Mouse (Mus musculus) lung, postnatal 0 days (tissue): ENCODE data around the gene Pard3b. TPM values are rescaled to one million over a fixed set of nuclear protein-coding genes. Genes with fewer than 3 reads are reported as not detected.

Experiments
- ATAC-seq: fragments of 200-750 bp; cut with Nextera tagmentation; 2 replicates; pipeline ENCODE4 v1.8.0; 2017; ENCODE audit warnings: moderate library complexity
- DNase-seq: peaks from one replicate; pipeline ENCODE4 v3.0.0-alpha.2; 2016; ENCODE audit warnings: low spot score
- H3K27ac ChIP-seq: fragments of 300-500 bp; sonication (generic); 2 replicates; pipeline ENCODE4 v1.5.1; 2014; ENCODE audit warnings: antibody characterized with exemption, mild to moderate bottlenecking, low read length, mixed read lengths
- H3K27me3 ChIP-seq: fragments of 300-500 bp; sonication (generic); replicated peaks from 2 replicates; pipeline ENCODE4 v1.6.1; 2014; ENCODE audit warnings: low read length, mixed read lengths; ENCODE audit not compliant: insufficient read depth
- H3K36me3 ChIP-seq: fragments of 300-500 bp; sonication (generic); 2 replicates; pipeline ENCODE4 v1.6.1; 2014; ENCODE audit warnings: low read length, mixed read lengths; ENCODE audit not compliant: insufficient read depth
- H3K4me1 ChIP-seq: fragments of 300-500 bp; sonication (generic); 2 replicates; pipeline ENCODE4 v1.6.1; 2014; ENCODE audit warnings: antibody characterized with exemption, low read depth, low read length, mixed read lengths; ENCODE audit not compliant: insufficient read depth
- H3K4me2 ChIP-seq: fragments of 300-500 bp; sonication (generic); replicated peaks from 2 replicates; pipeline ENCODE4 v1.6.1; 2014; ENCODE audit warnings: low read depth, mild to moderate bottlenecking, low read length, moderate library complexity, mixed read lengths
- H3K4me3 ChIP-seq: fragments of 300-500 bp; sonication (generic); 2 replicates; pipeline ENCODE4 v1.5.1; 2014; ENCODE audit warnings: low read depth, low read length
- H3K9ac ChIP-seq: fragments of 300-500 bp; sonication (generic); replicated peaks from 2 replicates; pipeline ENCODE4 v1.6.1; 2014; ENCODE audit warnings: low read depth, mild to moderate bottlenecking
- H3K9me3 ChIP-seq: fragments of 300-500 bp; sonication (generic); 2 replicates; pipeline ENCODE4 v1.6.1; 2016; ENCODE audit warnings: low read length, mixed read lengths
- CTCF ChIP-seq: IDR thresholded peaks from 2 replicates; pipeline ENCODE4 v1.5.1; 2016; ENCODE audit warnings: antibody characterized with exemption, mild to moderate bottlenecking
- EP300 ChIP-seq: IDR thresholded peaks from 2 replicates; pipeline ENCODE4 v1.6.1; 2016; ENCODE audit warnings: antibody characterized with exemption, mild to moderate bottlenecking, control low read depth
- WGBS: fragments of 180-500 bp; shearing (Covaris S2); extraction: QIAGEN DNeasy Blood & Tissue Kit; methylation state at CpG from one replicate; pipeline ENCODE4 v1.1.7; 2014; 5-methylcytosine and 5-hydroxymethylcytosine counted together
- polyA plus RNA-seq: library from polyadenylated mRNA; unstranded; fragments of >200 nt; fragmentation: Nextera tagmentation; extraction: Ambion mirVana; gene quantifications from 2 replicates; pipeline ENCODE4 v1.2.1, GENCODE M21; 2015

Pard3b gene
- polyA plus RNA-seq, 1 experiment from 2014 or later: 19.1 TPM

DNA sequence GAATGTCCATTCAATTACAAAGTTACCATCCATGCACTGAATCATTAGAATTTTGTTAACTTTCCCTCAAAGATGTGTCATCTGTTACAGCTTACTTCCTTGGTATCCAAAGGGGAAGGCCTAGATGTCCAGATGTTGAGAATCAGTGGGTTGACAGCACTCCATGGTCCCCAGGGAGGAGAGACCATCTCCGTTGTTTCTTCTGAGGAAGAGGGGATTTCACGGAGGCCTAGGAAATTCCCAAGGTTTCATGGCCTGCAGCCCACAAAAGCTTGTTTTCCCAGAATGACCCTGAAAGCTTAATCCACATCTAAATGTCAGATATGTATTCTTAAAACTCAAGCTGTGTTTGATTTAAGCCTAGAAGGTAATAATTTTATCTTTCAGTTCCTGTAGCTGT lies 884.1 kb downstream of the Pard3b start:
- no peak for TF ChIP-seq CTCF
- no peak for TF ChIP-seq EP300
- Histone ChIP-seq H3K4me3 (no peak overlapping the region), H3K4me1 (no peaks in the 10 kb centered on the region), H3K4me2 (no peak overlapping the region), H3K9me3 (no peaks in the 10 kb centered on the region), H3K27me3 (no peaks in the 10 kb centered on the region), H3K27ac (no peak overlapping the region), H3K9ac (no peak overlapping the region), H3K36me3 (no peaks in the 10 kb centered on the region)
- ATAC-seq: no peak
- 67% methylated on average over 2 of the region's 2 CpGs for WGBS
- DNase-seq: no peak

DNA sequence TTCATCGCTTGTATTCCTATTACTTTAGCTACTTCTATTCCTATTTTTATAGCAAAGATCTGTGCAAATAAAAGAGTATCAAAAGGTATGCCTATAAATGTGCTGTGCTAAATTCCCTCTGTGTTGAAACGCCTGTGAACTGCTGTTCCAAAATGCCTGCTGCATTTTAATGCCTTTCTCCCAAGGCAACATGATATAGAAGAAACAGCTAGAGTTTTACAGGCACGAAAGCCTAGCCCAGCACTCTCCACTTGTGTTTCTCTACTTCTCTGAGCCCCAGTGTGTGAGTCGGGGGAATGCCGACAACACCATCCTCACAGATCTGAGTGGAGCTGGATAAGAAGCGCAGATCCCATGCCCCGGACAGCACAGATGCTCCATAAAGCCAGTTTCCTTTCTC lies 889.2 kb downstream of the Pard3b start:
- no peak for DNase-seq
- WGBS: 77% methylated on average over 7 of the region's 7 CpGs
- no peak overlapping the region for H3K9ac ChIP-seq
- no peaks in the 10 kb centered on the region for H3K27me3 ChIP-seq
- H3K4me3 ChIP-seq: no peak overlapping the region
- no peak for ATAC-seq
- TF ChIP-seq EP300 (no peak), CTCF (no peak)
- H3K36me3 ChIP-seq: no peaks in the 10 kb centered on the region
- H3K27ac ChIP-seq: no peak overlapping the region
- H3K9me3 ChIP-seq: no peaks in the 10 kb centered on the region
- no peaks in the 10 kb centered on the region for H3K4me1 ChIP-seq
- no peak overlapping the region for H3K4me2 ChIP-seq

- no peak overlapping the region for H3K4me2 ChIP-seq
- ATAC-seq (no peak), DNase-seq (no peak)
- no peak overlapping the region for H3K4me3 ChIP-seq
- H3K9me3 ChIP-seq: no peaks in the 10 kb centered on the region
- H3K4me1 ChIP-seq: no peaks in the 10 kb centered on the region
- no peak overlapping the region for H3K27ac ChIP-seq
- no peaks in the 10 kb centered on the region for H3K36me3 ChIP-seq
- TF ChIP-seq CTCF (no peak), EP300 (no peak)
- WGBS: 89% methylated on average over 8 of the region's 8 CpGs
- no peaks in the 10 kb centered on the region for H3K27me3 ChIP-seq
- no peak overlapping the region for H3K9ac ChIP-seq
These were observed 891.3 kb downstream of the Pard3b start for GRCm38 (mm10) chr1:62529941-62530340.

- WGBS: 77% methylated on average over 10 of the region's 10 CpGs
- no peak for TF ChIP-seq EP300
- TF ChIP-seq CTCF: no peak
- Histone ChIP-seq H3K27ac (no peak overlapping the region), H3K4me2 (no peak overlapping the region), H3K4me1 (no peaks in the 10 kb centered on the region), H3K4me3 (no peak overlapping the region), H3K36me3 (no peaks in the 10 kb centered on the region), H3K27me3 (no peaks in the 10 kb centered on the region), H3K9me3 (no peaks in the 10 kb centered on the region), H3K9ac (no peak overlapping the region)
- no peak for DNase-seq
- ATAC-seq: no peak
These were observed 894.0 kb downstream of the Pard3b start for GRCm38 (mm10) chr1:62532426-62533126.

GRCm38 (mm10) chr1:62548953-62549352 lies 910.3 kb downstream of the Pard3b start:
- Histone ChIP-seq H3K4me1 (no peaks in the 10 kb centered on the region; the same call in 1 of the 2 replicates), H3K4me2 (no peak overlapping the region), H3K27me3 (no peaks in the 10 kb centered on the region), H3K36me3 (no peaks in the 10 kb centered on the region), H3K4me3 (no peak overlapping the region), H3K9ac (no peak overlapping the region), H3K9me3 (no peaks in the 10 kb centered on the region), H3K27ac (no peak overlapping the region)
- WGBS: 90% methylated on average over 4 of the region's 4 CpGs
- TF ChIP-seq CTCF: no peak
- no peak for TF ChIP-seq EP300
- ATAC-seq: no peak
- DNase-seq: no peak

GRCm38 (mm10) chr1:62550546-62550945 lies 911.9 kb downstream of the Pard3b start:
- H3K36me3 ChIP-seq: no peaks in the 10 kb centered on the region
- ATAC-seq (no peak), DNase-seq (no peak)
- H3K4me2 ChIP-seq: no peak overlapping the region
- TF ChIP-seq CTCF (no peak), EP300 (no peak)
- no peaks in the 10 kb centered on the region; the same call in 1 of the 2 replicates for H3K4me1 ChIP-seq
- no peak overlapping the region for H3K9ac ChIP-seq
- no peaks in the 10 kb centered on the region for H3K27me3 ChIP-seq
- H3K4me3 ChIP-seq: no peak overlapping the region
- WGBS: 40% methylated on average over 2 of the region's 2 CpGs
- H3K9me3 ChIP-seq: no peaks in the 10 kb centered on the region
- H3K27ac ChIP-seq: no peak overlapping the region
